Mouse (Mus musculus) adrenal gland, postnatal 14 days (tissue): ENCODE measurements around the gene Psmd3. TPM values are rescaled to one million over a fixed set of nuclear protein-coding genes. Genes with fewer than 3 reads are reported as not detected.
"Not testable (repeated sequence)": the region's sequence is repeated elsewhere in the genome, so short reads cannot be mapped to it uniquely, and the experiment has no call there.

Source experiments
- DNase-seq: peaks from one replicate; pipeline ENCODE4 v3.0.0; 2021; ENCODE audit warnings: mixed read lengths
- total RNA-seq: library from RNA; stranded (reverse); gene quantifications from 2 replicates; pipeline ENCODE4 v1.2.3, GENCODE M21; 2021

Gene Psmd3
- total RNA-seq, 1 experiment from 2014 or later: 114 TPM

- DNase-seq: no peak
Observed at GRCm38 (mm10) chr11:98688009-98688408, 5.7 kb downstream of the Psmd3 start.

GRCm38 (mm10) chr11:98693201-98693600, 10.8 kb downstream of the Psmd3 start:
- no peak for DNase-seq

DNA sequence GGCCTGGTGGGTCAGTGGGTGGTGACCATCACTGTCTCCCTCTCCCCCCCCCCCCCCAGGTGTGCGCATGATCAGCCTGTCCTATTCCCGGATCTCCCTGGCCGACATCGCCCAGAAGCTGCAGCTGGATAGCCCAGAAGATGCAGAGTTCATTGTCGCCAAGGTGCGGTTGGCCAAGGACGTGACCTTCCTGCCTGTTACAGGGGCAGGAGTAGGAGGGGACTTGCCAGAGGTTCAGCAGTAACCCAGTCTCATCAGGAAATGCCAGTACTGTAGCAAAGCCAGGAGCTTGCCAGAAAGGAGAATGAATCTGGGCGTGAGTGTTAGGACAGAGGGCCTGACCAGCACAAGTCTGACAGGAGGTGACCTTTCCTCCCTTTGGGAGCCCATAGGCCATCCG, 11.4 kb downstream of the Psmd3 start:
- DNase-seq: no peak

DNA sequence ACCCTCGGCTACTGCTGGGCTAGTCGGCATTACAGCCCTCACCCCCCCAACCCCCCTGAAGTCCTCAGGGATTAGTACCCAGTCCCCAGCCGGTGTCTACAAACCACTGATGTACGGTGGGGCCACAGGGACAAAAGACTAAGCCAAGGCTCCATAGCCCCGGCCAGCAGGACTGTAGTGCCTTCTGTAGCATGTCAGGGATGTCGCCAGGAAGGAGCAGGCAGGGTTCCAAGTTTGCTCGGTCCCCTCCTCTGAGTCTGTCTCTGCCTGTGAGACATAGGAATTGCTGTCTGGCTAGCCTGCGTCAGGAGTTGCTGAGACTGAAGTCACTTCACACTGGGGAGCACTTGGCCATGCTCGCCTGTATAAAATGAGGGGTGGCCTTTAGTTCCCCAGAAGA, 11.9 kb downstream of the Psmd3 start:
- DNase-seq: no peak

- DNase-seq: no peak
Observed at GRCm38 (mm10) chr11:98695408-98695807, 13.1 kb downstream of the Psmd3 start.

DNA sequence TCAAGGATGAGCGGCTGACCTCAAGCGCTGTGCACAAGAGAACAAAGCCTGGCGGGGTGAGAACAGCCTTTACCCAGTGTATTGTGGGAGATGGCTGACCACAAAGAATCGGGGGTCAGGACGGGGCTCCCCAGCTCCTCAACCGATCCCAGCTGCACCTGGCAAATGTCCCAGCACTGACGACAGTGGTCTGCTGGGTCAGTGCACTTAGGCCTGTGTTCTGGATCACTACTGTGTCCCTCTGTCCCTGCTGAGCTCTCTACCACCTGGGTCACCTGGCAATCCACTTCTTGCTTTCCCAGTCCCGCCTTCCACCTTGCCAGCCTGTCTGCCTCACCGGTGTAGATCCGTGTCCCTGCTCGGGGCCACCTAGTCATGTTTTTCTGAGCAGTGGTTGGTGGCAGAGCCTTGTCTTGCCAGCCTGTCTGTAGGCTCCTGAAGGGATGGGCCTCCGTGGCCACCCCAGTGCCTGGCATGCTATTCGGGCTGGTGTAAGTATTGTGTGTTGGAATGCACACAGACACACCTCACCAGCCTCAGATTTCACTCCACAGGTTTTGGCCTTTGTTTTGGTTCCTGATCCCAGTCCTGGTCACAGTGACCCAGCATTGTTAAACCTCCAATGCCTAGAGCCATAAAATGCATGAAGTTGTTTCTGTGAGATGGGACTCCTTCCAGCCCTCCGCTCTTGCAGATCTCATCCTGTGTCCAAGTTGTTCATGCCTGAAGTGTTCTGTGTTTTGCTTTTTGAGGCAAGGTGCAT, 14.3 kb downstream of the Psmd3 start:
- no peak for DNase-seq

DNA sequence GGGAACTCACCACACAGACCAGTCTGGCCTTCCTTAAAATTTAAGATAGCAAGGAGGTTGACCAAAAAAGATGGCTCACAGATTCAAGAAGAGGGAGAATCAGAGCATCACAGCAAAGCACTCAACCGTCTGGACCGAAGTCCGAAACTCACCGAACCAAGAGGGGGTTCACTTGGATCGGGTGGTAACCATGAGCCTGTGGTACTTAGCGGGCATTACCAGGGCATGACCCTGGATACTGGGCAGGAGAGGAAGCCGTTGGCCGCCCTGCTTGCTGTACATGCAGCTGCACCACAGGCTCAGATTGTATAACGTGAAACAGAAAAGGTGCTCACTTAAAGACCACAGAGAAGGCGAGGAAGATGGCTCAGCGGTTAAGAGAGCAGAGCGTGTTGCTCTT, 14.9 kb downstream of the Psmd3 start:
- no peak for DNase-seq

GRCm38 (mm10) chr11:98698849-98699640, 16.7 kb downstream of the Psmd3 start:
- DNase-seq: no peak

DNA sequence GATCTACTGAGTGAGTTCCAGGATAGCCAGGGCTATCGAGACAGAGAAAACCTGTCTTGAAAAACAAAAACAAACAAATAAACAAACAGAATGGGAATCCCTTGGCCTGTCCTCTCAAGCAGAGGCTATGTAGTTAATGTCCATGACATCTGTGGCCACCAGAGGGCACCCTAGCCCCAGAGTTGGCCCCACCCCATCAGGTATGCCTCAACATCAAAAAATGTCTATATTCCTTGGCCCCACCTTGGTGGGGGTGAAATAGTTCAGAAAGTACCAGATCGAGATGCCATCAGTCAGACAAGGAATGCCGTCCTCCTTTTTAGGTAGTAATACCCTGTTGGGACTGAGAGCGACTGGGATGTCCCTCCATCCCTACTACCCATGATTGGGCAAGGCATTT, 17.6 kb downstream of the Psmd3 start:
- peak; percentile 86 for DNase-seq

DNA sequence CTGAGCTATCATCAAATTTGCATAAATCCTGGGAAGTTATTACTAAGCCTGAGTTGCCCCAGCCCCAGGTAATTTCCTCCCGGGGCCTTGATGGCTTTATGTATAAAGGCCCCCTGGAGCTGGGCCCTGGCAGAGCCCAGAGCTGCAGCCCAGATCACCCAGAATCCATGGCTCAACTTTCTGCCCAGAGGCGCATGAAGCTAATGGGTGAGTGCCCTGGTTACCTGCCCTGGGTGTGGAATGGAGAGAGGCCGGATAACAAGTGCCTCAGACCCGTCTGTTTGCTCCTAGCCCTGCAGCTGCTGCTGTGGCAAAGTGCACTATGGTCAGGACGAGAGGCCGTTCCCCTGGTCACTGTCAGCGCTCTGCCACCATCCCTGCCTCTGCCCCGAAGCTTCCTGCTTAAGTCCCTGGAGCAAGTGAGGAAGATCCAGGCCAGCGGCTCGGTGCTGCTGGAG, 18.9 kb downstream of the Psmd3 start, which contains the start of gene Csf3:
TSS of gene Csf3 (plus strand) at position 51 of the 458 bp plus-strand sequence.
- no peak for DNase-seq

GRCm38 (mm10) chr11:98702323-98702722, 20.0 kb downstream of the Psmd3 start:
- no peak for DNase-seq

GRCm38 (mm10) chr11:98705021-98705420, 22.7 kb downstream of the Psmd3 start:
- no peak for DNase-seq

- peak; percentile 48 for DNase-seq
Observed at GRCm38 (mm10) chr11:98707401-98708281, 25.3 kb downstream of the Psmd3 start.

GRCm38 (mm10) chr11:98708282-98708956, 26.1 kb downstream of the Psmd3 start:
- DNase-seq: peak; percentile 26

GRCm38 (mm10) chr11:98709001-98709741, 26.8 kb downstream of the Psmd3 start:
- DNase-seq: no peak

DNA sequence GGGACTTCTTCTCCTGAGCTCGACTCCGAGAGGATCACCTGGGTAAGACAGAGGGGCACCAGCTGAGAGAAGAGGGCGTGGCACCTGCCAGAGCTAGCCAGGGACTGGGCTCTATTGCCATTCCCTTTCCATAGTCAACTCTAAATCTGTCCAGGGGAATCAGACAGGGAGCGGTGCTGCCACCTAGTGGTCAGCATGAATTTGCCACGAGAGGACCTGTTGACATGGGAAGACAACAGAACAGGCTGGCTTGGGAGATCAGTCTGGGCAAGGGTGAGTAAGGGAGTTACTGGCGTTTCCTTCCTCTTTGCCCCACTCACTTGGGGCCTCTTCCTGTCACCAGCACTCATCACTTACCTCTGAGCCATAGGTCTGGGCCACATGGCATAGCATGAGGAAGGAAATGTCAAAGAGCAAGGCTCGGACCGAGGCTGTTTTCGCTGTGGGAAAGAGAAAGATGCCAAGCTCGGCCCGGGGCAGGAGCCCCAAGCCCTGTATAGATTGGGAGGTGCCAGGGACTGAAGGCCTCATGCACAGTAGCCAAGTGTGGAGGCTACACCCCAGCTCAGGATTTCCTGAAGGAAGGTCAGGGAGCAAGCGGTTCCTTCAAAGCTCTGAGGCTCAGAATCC, 28.2 kb downstream of the Psmd3 start:
- DNase-seq: peak; percentile 88

- DNase-seq: no peak
Observed at GRCm38 (mm10) chr11:98711046-98711434, 28.7 kb downstream of the Psmd3 start.

DNA sequence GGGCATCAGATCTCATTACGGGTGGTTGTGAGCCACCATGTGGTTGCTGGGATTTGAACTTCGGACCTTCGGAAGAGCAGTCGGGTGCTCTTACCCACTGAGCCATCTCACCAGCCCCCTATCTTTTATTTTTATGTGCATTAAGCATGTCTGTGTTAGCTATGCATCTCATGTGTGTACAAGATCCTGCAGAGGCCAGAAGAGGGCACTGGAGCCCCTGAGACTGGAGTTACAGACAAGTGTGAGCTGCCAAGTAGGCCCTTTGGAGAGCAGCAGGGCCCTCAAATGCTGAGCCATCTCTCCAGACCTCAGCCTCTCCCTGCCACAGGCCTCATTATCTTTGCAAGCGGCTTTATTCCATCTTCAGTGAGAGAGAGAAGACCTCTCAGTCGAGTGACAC, 29.7 kb downstream of the Psmd3 start:
- not testable (repeated sequence) for DNase-seq

- no peak for DNase-seq
Observed at GRCm38 (mm10) chr11:98713703-98714102, 31.3 kb downstream of the Psmd3 start.

DNA sequence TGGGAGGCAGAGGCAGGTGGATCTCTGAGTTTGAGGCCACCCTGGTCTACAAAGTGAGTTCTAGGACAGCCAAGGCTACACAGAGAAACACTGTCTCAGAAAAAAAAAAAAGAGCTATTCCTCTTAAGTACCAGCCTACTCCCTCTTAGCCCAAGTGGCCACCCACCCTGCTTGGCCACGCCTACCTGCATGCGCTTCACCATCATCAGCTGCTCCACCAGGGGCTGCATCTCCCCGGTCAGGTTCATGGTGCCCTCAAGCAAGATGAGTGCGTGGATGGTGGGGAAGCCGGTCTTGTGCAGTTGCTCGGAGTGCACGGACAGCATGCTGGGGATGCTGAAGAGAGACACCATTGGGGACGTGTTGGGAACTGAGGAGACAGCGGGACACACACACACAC, 33.6 kb downstream of the Psmd3 start:
- no peak for DNase-seq

- DNase-seq: peak; percentile 91
Observed at GRCm38 (mm10) chr11:98717904-98718303, 35.5 kb downstream of the Psmd3 start.
